Mouse (Mus musculus) forebrain, embryonic 14.5 days (tissue): ENCODE measurements around the gene Rerg. TPM values are rescaled to one million over a fixed set of nuclear protein-coding genes. Genes with fewer than 3 reads are reported as not detected.

Experiments used
- ATAC-seq: fragments of 200-750 bp; cut with Nextera tagmentation; 2 replicates; pipeline ENCODE4 v1.8.0; 2017; ENCODE audit warnings: mild to moderate bottlenecking, moderate library complexity
- DNase-seq: peaks from one replicate; pipeline ENCODE4 v3.0.0-alpha.2; 2015; ENCODE audit warnings: low spot score
- H3K27ac ChIP-seq: fragments of 300-500 bp; sonication (generic); 2 replicates; pipeline ENCODE4 v1.5.1; 2014; ENCODE audit warnings: low read depth, mild to moderate bottlenecking, control low read depth, low read length, moderate library complexity
- H3K27me3 ChIP-seq: fragments of 300-500 bp; sonication (generic); replicated peaks from 2 replicates; pipeline ENCODE4 v1.6.1; 2014; ENCODE audit warnings: low read length, control low read depth, mixed read lengths; ENCODE audit not compliant: control insufficient read depth, insufficient read depth
- H3K36me3 ChIP-seq: fragments of 300-500 bp; sonication (generic); 2 replicates; pipeline ENCODE4 v1.6.1; 2014; ENCODE audit warnings: low read length, control low read depth; ENCODE audit not compliant: control insufficient read depth, insufficient read depth
- H3K4me1 ChIP-seq: fragments of 300-500 bp; sonication (generic); 2 replicates; pipeline ENCODE4 v1.6.1; 2014; ENCODE audit warnings: antibody characterized with exemption, low read length, control low read depth; ENCODE audit not compliant: control insufficient read depth, insufficient read depth
- H3K4me2 ChIP-seq: fragments of 300-500 bp; sonication (generic); 2 replicates; pipeline ENCODE4 v1.6.1; 2014; ENCODE audit warnings: mild to moderate bottlenecking, control low read depth, low read length
- H3K4me3 ChIP-seq: fragments of 300-500 bp; sonication (generic); 2 replicates; pipeline ENCODE4 v1.5.1; 2014; ENCODE audit warnings: low read depth, low read length, control low read depth
- H3K9ac ChIP-seq: fragments of 300-500 bp; sonication (generic); 2 replicates; pipeline ENCODE4 v1.6.1; 2014; ENCODE audit warnings: mild to moderate bottlenecking, low read length, control low read depth, moderate library complexity
- H3K9me3 ChIP-seq: fragments of 300-500 bp; sonication (generic); replicated peaks from 2 replicates; pipeline ENCODE4 v1.6.1; 2016; ENCODE audit warnings: low read length, control low read depth, mixed read lengths; ENCODE audit not compliant: control insufficient read depth
- WGBS: fragments of 180-500 bp; shearing (Covaris S2); extraction: QIAGEN DNeasy Blood & Tissue Kit; methylation state at CpG from one replicate; pipeline ENCODE4 v1.1.7; 2014; 5-methylcytosine and 5-hydroxymethylcytosine counted together
- polyA plus RNA-seq: library from polyadenylated mRNA; unstranded; fragments of >200 nt; fragmentation: Nextera tagmentation; extraction: Ambion mirVana; gene quantifications from 2 replicates; pipeline ENCODE4 v1.2.1, GENCODE M21; 2014

Rerg gene
- polyA plus RNA-seq, 1 experiment from 2014 or later: 4.8 TPM

- WGBS: 87% methylated on average over 3 of the region's 3 CpGs
- Histone ChIP-seq H3K4me2 (no peak overlapping the region), H3K27me3 (no peaks in the 10 kb centered on the region), H3K36me3 (no peaks in the 10 kb centered on the region), H3K9me3 (no peaks in the 10 kb centered on the region), H3K4me1 (no peaks in the 10 kb centered on the region), H3K27ac (no peak overlapping the region), H3K4me3 (no peak overlapping the region), H3K9ac (no peak overlapping the region)
- ATAC-seq (no peak), DNase-seq (no peak)
Measured at GRCm38 (mm10) chr6:137201166-137201565, 30.9 kb upstream of the Rerg start.

- no peak overlapping the region for H3K4me2 ChIP-seq
- H3K4me1 ChIP-seq: no peaks in the 10 kb centered on the region
- peak; percentile 74 for DNase-seq
- ATAC-seq: no peak
- no peak overlapping the region for H3K27ac ChIP-seq
- H3K9ac ChIP-seq: no peak overlapping the region
- no peaks in the 10 kb centered on the region for H3K36me3 ChIP-seq
- H3K9me3 ChIP-seq: no peaks in the 10 kb centered on the region
- no peak overlapping the region for H3K4me3 ChIP-seq
- no peaks in the 10 kb centered on the region for H3K27me3 ChIP-seq
- WGBS: 27% methylated on average over 6 of the region's 6 CpGs
Measured at GRCm38 (mm10) chr6:137192063-137192462, 21.8 kb upstream of the Rerg start.

- H3K4me1 ChIP-seq: no peaks in the 10 kb centered on the region
- H3K27me3 ChIP-seq: no peaks in the 10 kb centered on the region
- no peak overlapping the region for H3K27ac ChIP-seq
- no peaks in the 10 kb centered on the region for H3K36me3 ChIP-seq
- no peak overlapping the region for H3K9ac ChIP-seq
- H3K4me3 ChIP-seq: no peak overlapping the region
- H3K4me2 ChIP-seq: no peak overlapping the region
- DNase-seq (no peak), ATAC-seq (no peak)
- WGBS: 86% methylated on average over 11 of the region's 11 CpGs
- no peaks in the 10 kb centered on the region for H3K9me3 ChIP-seq
Measured at GRCm38 (mm10) chr6:137191026-137191425, 20.7 kb upstream of the Rerg start.

- no peak overlapping the region for H3K27ac ChIP-seq
- H3K9me3 ChIP-seq: no peaks in the 10 kb centered on the region
- H3K9ac ChIP-seq: no peak overlapping the region
- H3K27me3 ChIP-seq: no peaks in the 10 kb centered on the region
- no peak overlapping the region for H3K4me2 ChIP-seq
- H3K4me3 ChIP-seq: no peak overlapping the region
- H3K4me1 ChIP-seq: no peaks in the 10 kb centered on the region
- H3K36me3 ChIP-seq: no peaks in the 10 kb centered on the region
- DNase-seq (no peak), ATAC-seq (no peak)
- WGBS: 93% methylated on average over 6 of the region's 6 CpGs
Measured at GRCm38 (mm10) chr6:137190577-137190976, 20.3 kb upstream of the Rerg start.

DNA sequence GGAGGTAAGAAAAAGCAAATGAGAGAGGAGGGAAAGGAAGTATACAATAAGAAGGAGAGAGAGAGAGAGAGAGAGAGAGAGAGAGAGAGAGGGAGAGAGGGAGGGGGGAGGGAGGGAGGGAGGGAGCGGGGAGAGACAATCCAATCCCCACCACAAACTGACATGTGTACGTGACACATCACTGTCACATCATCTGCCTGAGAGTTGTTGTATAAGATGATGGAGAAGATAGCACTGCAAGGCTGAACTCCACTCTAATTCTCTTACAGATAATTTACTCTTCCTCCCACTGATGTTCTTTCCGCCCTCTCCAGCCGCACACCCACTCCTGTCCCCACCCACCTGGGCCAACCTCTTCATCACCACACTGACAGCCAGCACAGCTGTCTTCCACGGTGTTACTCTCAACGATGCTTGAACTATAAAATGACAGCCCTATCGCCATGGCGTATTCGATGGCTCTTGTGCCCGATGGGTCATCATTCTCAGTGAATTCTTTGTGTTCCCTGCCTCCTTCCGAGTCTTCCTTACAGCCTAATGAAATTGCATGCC, 18.2 kb upstream of the Rerg start:
- no peak for DNase-seq
- H3K4me1 ChIP-seq: no peaks in the 10 kb centered on the region
- WGBS: 67% methylated on average over 11 of the region's 11 CpGs
- ATAC-seq: no peak
- H3K4me3 ChIP-seq: no peak overlapping the region
- H3K9me3 ChIP-seq: no peaks in the 10 kb centered on the region
- no peak overlapping the region for H3K27ac ChIP-seq
- H3K4me2 ChIP-seq: no peak overlapping the region
- no peaks in the 10 kb centered on the region for H3K36me3 ChIP-seq
- no peak overlapping the region for H3K9ac ChIP-seq
- H3K27me3 ChIP-seq: no peaks in the 10 kb centered on the region

DNA sequence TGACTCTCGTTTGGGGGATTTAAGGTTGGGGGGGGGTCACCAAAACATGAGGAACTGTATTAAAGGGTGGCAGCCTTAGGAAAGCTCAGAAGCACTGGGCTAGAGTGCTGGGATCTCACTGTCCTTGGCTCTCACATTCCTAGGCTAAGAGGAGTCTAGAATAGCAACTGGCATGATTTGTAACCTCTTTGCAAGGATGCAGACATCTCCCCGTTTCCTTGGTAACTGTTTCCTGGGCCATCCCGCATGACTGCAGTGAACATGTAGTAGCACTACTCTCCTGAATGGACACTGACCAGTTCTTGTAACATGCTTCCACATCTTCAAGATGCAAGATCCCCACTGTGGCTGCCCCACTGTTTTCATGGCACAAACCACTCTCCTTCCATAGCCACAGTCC, 17.1 kb upstream of the Rerg start:
- Histone ChIP-seq H3K36me3 (no peaks in the 10 kb centered on the region), H3K9ac (no peak overlapping the region), H3K4me3 (no peak overlapping the region), H3K27me3 (no peaks in the 10 kb centered on the region), H3K4me1 (no peaks in the 10 kb centered on the region), H3K27ac (no peak overlapping the region), H3K4me2 (no peak overlapping the region), H3K9me3 (no peaks in the 10 kb centered on the region)
- no peak for DNase-seq
- no peak for ATAC-seq
- WGBS: 90% methylated on average over 3 of the region's 3 CpGs

GRCm38 (mm10) chr6:137180636-137181035, 10.3 kb upstream of the Rerg start:
- Histone ChIP-seq H3K4me3 (no peak overlapping the region), H3K9ac (no peak overlapping the region), H3K4me2 (no peak overlapping the region), H3K4me1 (peaks cover 7% of the 10 kb centered on the region; the same call in 1 of the 2 replicates), H3K27me3 (no peaks in the 10 kb centered on the region), H3K27ac (no peak overlapping the region), H3K9me3 (no peaks in the 10 kb centered on the region), H3K36me3 (no peaks in the 10 kb centered on the region)
- WGBS: 91% methylated on average over 6 of the region's 6 CpGs
- DNase-seq: no peak
- ATAC-seq: no peak

DNA sequence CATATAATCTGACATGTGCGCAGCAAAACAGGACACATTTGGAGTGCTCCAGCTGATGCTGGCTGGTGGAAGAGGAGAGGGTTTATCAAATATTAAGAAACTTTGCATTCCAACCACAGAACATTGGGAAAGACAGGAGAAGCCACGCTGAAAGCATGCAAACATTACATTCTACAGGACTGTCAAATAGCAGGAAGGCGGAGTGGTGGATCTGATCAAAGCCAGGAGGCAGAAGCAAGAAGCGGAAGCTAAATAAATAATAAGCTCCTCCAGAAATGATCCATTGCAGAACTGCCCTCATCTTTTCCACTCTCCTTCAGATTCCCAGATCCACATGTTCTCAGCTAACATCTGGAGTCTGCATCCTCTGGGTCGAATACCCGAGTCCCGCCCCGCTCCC, 9.8 kb upstream of the Rerg start:
- ATAC-seq: no peak
- DNase-seq: no peak
- H3K4me2 ChIP-seq: no peak overlapping the region
- peaks cover 7% of the 10 kb centered on the region; the same call in 1 of the 2 replicates for H3K4me1 ChIP-seq
- H3K36me3 ChIP-seq: no peaks in the 10 kb centered on the region
- H3K9me3 ChIP-seq: no peaks in the 10 kb centered on the region
- no peak overlapping the region for H3K9ac ChIP-seq
- H3K27ac ChIP-seq: no peak overlapping the region
- no peak overlapping the region for H3K4me3 ChIP-seq
- no peaks in the 10 kb centered on the region for H3K27me3 ChIP-seq
- 75% methylated on average over 8 of the region's 8 CpGs for WGBS

- Histone ChIP-seq H3K4me2 (no peak overlapping the region), H3K27me3 (no peaks in the 10 kb centered on the region), H3K27ac (no peak overlapping the region), H3K9me3 (no peaks in the 10 kb centered on the region), H3K9ac (no peak overlapping the region), H3K4me1 (peaks cover 7% of the 10 kb centered on the region; the same call in 1 of the 2 replicates), H3K36me3 (no peaks in the 10 kb centered on the region), H3K4me3 (no peak overlapping the region)
- 55% methylated on average over 3 of the region's 3 CpGs for WGBS
- DNase-seq: peak; percentile 83
- peak; percentile 97 for ATAC-seq
Measured at GRCm38 (mm10) chr6:137179026-137179425, 8.7 kb upstream of the Rerg start.
